Mouse (Mus musculus): ENCODE data around the gene 5830411N06Rik. TPM values are rescaled to one million over a fixed set of nuclear protein-coding genes. Genes with fewer than 3 reads are reported as not detected.

The 5830411N06Rik gene
- polyA plus RNA-seq (2014; fragmentation: Nextera tagmentation; extraction: Ambion mirVana), result not detected in 2 replicates

- Histone ChIP-seq H3K4me3 (ENCODE audit: low read depth, low read length) (no peak within 1 kb of the TSS), H3K27ac (ENCODE audit: low read depth, low read length) (no peak within 1 kb of the TSS), H3K27me3 (ENCODE audit: control insufficient read depth, insufficient read depth, low read length) (no peaks in the 10 kb centered on the region), H3K4me1 (replicated peaks; ENCODE audit: control insufficient read depth, insufficient read depth, low read length) (no peaks in the 10 kb centered on the region), H3K9me3 (ENCODE audit: control insufficient read depth, low read length) (no peaks in the 10 kb centered on the region), H3K4me2 (replicated peaks; ENCODE audit: low read depth, low read length) (no peak within 1 kb of the TSS), H3K9ac (ENCODE audit: low read depth, low read length) (no peak within 1 kb of the TSS), H3K36me3 (ENCODE audit: control insufficient read depth, insufficient read depth, low read length) (no peaks in the 10 kb centered on the region)
- no peak for ATAC-seq (ENCODE audit: low FRiP score)
- DNase-seq (ENCODE audit: low spot score), result no peak
- WGBS, result 85% methylated on average over 4 of the region's 4 CpGs
Observed at GRCm38 (mm10) chr7:140247216-140247615, at the start of gene 5830411N06Rik. Gene 5830411N06Rik (plus strand): TSS chr7:140247284.

DNA sequence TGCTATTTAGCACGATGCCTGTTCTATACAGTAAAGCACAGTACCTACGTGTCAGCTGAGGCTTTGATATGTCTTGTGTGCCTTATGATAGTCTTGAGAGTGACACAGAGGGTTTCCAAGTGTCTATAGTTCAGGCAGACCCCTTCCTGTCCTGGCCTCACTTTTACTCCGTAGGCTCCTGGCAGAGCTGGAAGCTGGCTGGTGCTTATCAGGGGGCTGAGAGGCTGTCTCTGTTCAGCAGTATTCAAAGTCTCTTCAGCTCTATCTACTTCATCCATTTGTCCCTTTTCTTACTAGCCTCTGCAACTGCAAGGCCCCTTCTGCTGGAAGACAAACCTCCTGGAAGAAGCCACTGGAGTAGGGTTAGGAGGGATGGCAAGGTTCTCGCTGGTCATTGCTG lies 46.0 kb upstream of the 5830411N06Rik start:
- Histone ChIP-seq H3K9me3 (ENCODE audit: control insufficient read depth, low read length) (no peaks in the 10 kb centered on the region), H3K4me1 (replicated peaks; ENCODE audit: control insufficient read depth, insufficient read depth, low read length) (no peaks in the 10 kb centered on the region), H3K36me3 (ENCODE audit: control insufficient read depth, insufficient read depth, low read length) (no peaks in the 10 kb centered on the region), H3K27ac (ENCODE audit: low read depth, low read length) (no peak overlapping the region), H3K9ac (ENCODE audit: low read depth, low read length) (no peak overlapping the region), H3K27me3 (ENCODE audit: control insufficient read depth, insufficient read depth, low read length) (no peaks in the 10 kb centered on the region), H3K4me2 (replicated peaks; ENCODE audit: low read depth, low read length) (no peak overlapping the region), H3K4me3 (ENCODE audit: low read depth, low read length) (no peak overlapping the region)
- ATAC-seq (ENCODE audit: low FRiP score), result no peak
- 91% methylated on average over 4 of the region's 4 CpGs for WGBS
- no peak for DNase-seq (ENCODE audit: low spot score)

DNA sequence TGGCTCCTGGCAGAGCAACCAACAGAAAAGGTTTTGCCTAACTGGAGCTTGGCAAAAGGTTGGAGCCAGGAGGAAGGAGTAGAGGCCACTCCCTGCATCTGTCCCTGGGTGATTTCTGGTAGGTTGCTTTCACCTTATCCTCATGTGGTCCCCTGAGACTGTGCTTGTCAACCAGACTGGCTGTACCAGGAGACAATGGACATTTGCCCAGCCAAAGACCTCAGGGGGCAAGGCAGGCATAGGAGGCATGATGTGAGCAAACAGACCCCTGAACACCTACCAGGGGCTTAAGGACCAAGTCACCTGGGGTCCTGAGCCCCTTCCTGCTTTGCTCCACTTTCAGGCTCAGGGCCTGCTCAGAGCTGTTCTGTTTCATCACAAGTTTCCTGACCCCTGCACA lies 41.2 kb upstream of the 5830411N06Rik start, which contains the start of gene Olfr524:
Gene Olfr524, minus strand, starts transcription at position 101 of the 400 bp plus-strand sequence.
- H3K9ac ChIP-seq (ENCODE audit: low read depth, low read length), result no peak within 1 kb of the TSS
- H3K4me2 ChIP-seq (replicated peaks; ENCODE audit: low read depth, low read length), result no peak within 1 kb of the TSS
- H3K36me3 ChIP-seq (ENCODE audit: control insufficient read depth, insufficient read depth, low read length), result no peaks in the 10 kb centered on the region
- H3K27me3 ChIP-seq (ENCODE audit: control insufficient read depth, insufficient read depth, low read length), result no peaks in the 10 kb centered on the region
- H3K4me3 ChIP-seq (ENCODE audit: low read depth, low read length), result no peak within 1 kb of the TSS
- H3K4me1 ChIP-seq (replicated peaks; ENCODE audit: control insufficient read depth, insufficient read depth, low read length), result no peaks in the 10 kb centered on the region
- DNase-seq (ENCODE audit: low spot score) (no peak), ATAC-seq (ENCODE audit: low FRiP score) (no peak)
- no peaks in the 10 kb centered on the region for H3K9me3 ChIP-seq (ENCODE audit: control insufficient read depth, low read length)
- no peak within 1 kb of the TSS for H3K27ac ChIP-seq (ENCODE audit: low read depth, low read length)

- Histone ChIP-seq H3K27ac (ENCODE audit: low read depth, low read length) (no peak overlapping the region), H3K9me3 (ENCODE audit: control insufficient read depth, low read length) (no peaks in the 10 kb centered on the region), H3K4me1 (replicated peaks; ENCODE audit: control insufficient read depth, insufficient read depth, low read length) (no peaks in the 10 kb centered on the region), H3K4me3 (ENCODE audit: low read depth, low read length) (no peak overlapping the region), H3K36me3 (ENCODE audit: control insufficient read depth, insufficient read depth, low read length) (no peaks in the 10 kb centered on the region), H3K9ac (ENCODE audit: low read depth, low read length) (no peak overlapping the region), H3K4me2 (replicated peaks; ENCODE audit: low read depth, low read length) (no peak overlapping the region), H3K27me3 (ENCODE audit: control insufficient read depth, insufficient read depth, low read length) (no peaks in the 10 kb centered on the region)
- DNase-seq (ENCODE audit: low spot score), result no peak
- WGBS, result 89% methylated on average over 3 of the region's 3 CpGs
- ATAC-seq (ENCODE audit: low FRiP score), result no peak
Observed at GRCm38 (mm10) chr7:140206904-140207303, 40.2 kb upstream of the 5830411N06Rik start.

DNA sequence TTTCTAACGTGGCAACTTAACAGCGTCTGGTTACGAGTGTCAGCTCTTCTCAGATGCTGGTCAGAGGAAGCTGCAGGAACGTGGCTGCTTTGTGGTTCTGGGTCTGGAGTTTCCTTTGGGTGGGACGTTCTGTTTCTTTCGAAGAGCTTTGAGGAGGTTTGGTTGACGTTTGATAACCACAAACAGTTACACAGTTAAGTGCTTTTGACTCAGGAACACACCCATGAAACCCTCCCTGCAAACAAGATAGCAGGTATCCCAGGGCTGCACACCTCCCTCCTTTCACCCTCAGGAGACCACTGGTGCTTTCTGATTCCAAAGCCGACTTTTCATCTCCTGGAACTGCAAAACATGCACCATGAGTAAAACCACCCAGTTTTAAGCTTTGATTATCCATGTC lies 38.9 kb upstream of the 5830411N06Rik start:
- Histone ChIP-seq H3K9ac (ENCODE audit: low read depth, low read length) (no peak overlapping the region), H3K27me3 (ENCODE audit: control insufficient read depth, insufficient read depth, low read length) (no peaks in the 10 kb centered on the region), H3K4me2 (replicated peaks; ENCODE audit: low read depth, low read length) (no peak overlapping the region), H3K36me3 (ENCODE audit: control insufficient read depth, insufficient read depth, low read length) (no peaks in the 10 kb centered on the region), H3K9me3 (ENCODE audit: control insufficient read depth, low read length) (no peaks in the 10 kb centered on the region), H3K4me3 (ENCODE audit: low read depth, low read length) (no peak overlapping the region), H3K4me1 (replicated peaks; ENCODE audit: control insufficient read depth, insufficient read depth, low read length) (no peaks in the 10 kb centered on the region), H3K27ac (ENCODE audit: low read depth, low read length) (no peak overlapping the region)
- DNase-seq (ENCODE audit: low spot score), result no peak
- no peak for ATAC-seq (ENCODE audit: low FRiP score)
- 85% methylated on average over 8 of the region's 8 CpGs for WGBS

DNA sequence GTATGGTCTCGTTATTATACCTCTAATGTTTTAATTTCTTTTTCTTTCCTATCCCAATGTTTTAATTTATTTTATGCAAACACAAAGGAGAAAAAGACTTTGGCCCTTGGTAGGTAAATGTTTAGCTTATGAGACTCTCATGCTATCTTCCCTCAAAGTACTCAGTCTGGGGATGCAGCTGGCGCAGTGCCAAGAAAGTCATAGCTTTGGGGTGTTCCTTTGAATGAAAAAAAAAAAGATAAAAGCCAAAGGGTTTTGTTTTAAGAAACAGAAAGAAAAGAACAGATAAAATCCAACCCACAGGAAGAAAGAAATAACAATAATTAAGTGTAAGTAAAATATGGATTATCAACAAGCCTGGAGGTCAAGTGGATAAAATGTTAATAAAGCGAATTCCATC lies 38.4 kb upstream of the 5830411N06Rik start:
- H3K27ac ChIP-seq (ENCODE audit: low read depth, low read length), result no peak overlapping the region
- no peak for ATAC-seq (ENCODE audit: low FRiP score)
- 90% methylated on average over 3 of the region's 3 CpGs for WGBS
- H3K4me2 ChIP-seq (replicated peaks; ENCODE audit: low read depth, low read length), result no peak overlapping the region
- DNase-seq (ENCODE audit: low spot score), result no peak
- no peaks in the 10 kb centered on the region for H3K9me3 ChIP-seq (ENCODE audit: control insufficient read depth, low read length)
- H3K36me3 ChIP-seq (ENCODE audit: control insufficient read depth, insufficient read depth, low read length), result no peaks in the 10 kb centered on the region
- H3K4me1 ChIP-seq (replicated peaks; ENCODE audit: control insufficient read depth, insufficient read depth, low read length), result no peaks in the 10 kb centered on the region
- H3K4me3 ChIP-seq (ENCODE audit: low read depth, low read length), result no peak overlapping the region
- no peaks in the 10 kb centered on the region for H3K27me3 ChIP-seq (ENCODE audit: control insufficient read depth, insufficient read depth, low read length)
- H3K9ac ChIP-seq (ENCODE audit: low read depth, low read length), result no peak overlapping the region

GRCm38 (mm10) chr7:140213841-140214240 lies 33.2 kb upstream of the 5830411N06Rik start:
- H3K27me3 ChIP-seq (ENCODE audit: control insufficient read depth, insufficient read depth, low read length), result no peaks in the 10 kb centered on the region
- ATAC-seq (ENCODE audit: low FRiP score) (no peak), DNase-seq (ENCODE audit: low spot score) (no peak)
- no peaks in the 10 kb centered on the region for H3K9me3 ChIP-seq (ENCODE audit: control insufficient read depth, low read length)
- H3K4me1 ChIP-seq (replicated peaks; ENCODE audit: control insufficient read depth, insufficient read depth, low read length), result no peaks in the 10 kb centered on the region
- WGBS, result 83% methylated on average over 5 of the region's 5 CpGs
- H3K27ac ChIP-seq (ENCODE audit: low read depth, low read length), result no peak overlapping the region
- H3K9ac ChIP-seq (ENCODE audit: low read depth, low read length), result no peak overlapping the region
- H3K36me3 ChIP-seq (ENCODE audit: control insufficient read depth, insufficient read depth, low read length), result no peaks in the 10 kb centered on the region
- H3K4me3 ChIP-seq (ENCODE audit: low read depth, low read length), result no peak overlapping the region
- no peak overlapping the region for H3K4me2 ChIP-seq (replicated peaks; ENCODE audit: low read depth, low read length)

DNA sequence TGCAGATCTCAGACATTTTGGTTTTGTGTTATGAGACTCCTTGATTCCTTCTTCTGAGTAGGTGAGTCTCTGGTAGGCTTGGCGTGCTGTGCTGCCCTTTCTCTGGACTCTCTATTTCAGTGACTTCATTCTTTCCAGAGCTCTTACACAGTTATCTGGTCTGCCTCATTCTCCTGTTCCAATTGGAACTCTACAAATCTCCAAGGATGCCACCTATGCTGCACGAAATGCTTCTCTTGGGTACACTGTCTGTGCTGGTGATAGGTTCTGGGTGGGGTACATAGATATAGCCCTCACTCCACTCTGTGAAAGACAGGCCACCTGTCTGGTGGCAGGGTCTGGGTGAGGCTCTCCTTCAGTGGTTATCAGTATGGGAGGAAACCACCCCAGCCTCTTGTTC lies 29.1 kb upstream of the 5830411N06Rik start, which contains the start of gene Cd163l1:
Gene Cd163l1, plus strand, starts transcription at position 301 of the 400 bp plus-strand sequence.
- Histone ChIP-seq H3K4me1 (replicated peaks; ENCODE audit: control insufficient read depth, insufficient read depth, low read length) (no peaks in the 10 kb centered on the region), H3K9ac (ENCODE audit: low read depth, low read length) (no peak within 1 kb of the TSS), H3K4me3 (ENCODE audit: low read depth, low read length) (no peak within 1 kb of the TSS), H3K4me2 (replicated peaks; ENCODE audit: low read depth, low read length) (no peak within 1 kb of the TSS), H3K27ac (ENCODE audit: low read depth, low read length) (no peak within 1 kb of the TSS), H3K27me3 (ENCODE audit: control insufficient read depth, insufficient read depth, low read length) (no peaks in the 10 kb centered on the region), H3K9me3 (ENCODE audit: control insufficient read depth, low read length) (no peaks in the 10 kb centered on the region), H3K36me3 (ENCODE audit: control insufficient read depth, insufficient read depth, low read length) (no peaks in the 10 kb centered on the region)
- 93% methylated on average over 2 of the region's 2 CpGs for WGBS
- DNase-seq (ENCODE audit: low spot score) (no peak), ATAC-seq (ENCODE audit: low FRiP score) (no peak)

DNA sequence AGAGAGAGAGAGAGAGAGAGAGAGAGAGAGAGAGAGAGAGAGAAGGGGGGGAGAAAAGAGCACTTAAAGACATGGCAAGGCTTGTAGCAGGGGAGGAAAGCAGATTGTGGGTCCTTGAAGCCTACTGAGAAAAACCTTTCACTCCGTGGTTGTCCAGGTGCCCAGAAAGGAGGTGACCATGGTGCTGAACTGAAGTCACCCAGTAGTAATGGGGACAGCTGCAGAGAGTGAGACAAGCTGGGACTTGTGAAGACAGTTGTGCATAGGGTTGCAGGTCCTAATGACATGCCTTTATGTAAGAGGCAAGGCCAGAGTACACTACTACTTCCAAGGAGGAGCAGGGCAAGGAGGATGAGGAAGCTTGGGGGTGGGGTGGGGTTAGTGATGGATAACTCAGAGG lies 27.8 kb upstream of the 5830411N06Rik start:
- no peak for ATAC-seq (ENCODE audit: low FRiP score)

More for the DNA sequence above, 27.8 kb upstream of the 5830411N06Rik start:
- Histone ChIP-seq H3K9ac (ENCODE audit: low read depth, low read length) (no peak overlapping the region), H3K4me2 (replicated peaks; ENCODE audit: low read depth, low read length) (no peak overlapping the region), H3K9me3 (ENCODE audit: control insufficient read depth, low read length) (no peaks in the 10 kb centered on the region), H3K27me3 (ENCODE audit: control insufficient read depth, insufficient read depth, low read length) (no peaks in the 10 kb centered on the region), H3K27ac (ENCODE audit: low read depth, low read length) (no peak overlapping the region), H3K4me1 (replicated peaks; ENCODE audit: control insufficient read depth, insufficient read depth, low read length) (no peaks in the 10 kb centered on the region), H3K4me3 (ENCODE audit: low read depth, low read length) (no peak overlapping the region), H3K36me3 (ENCODE audit: control insufficient read depth, insufficient read depth, low read length) (no peaks in the 10 kb centered on the region)
- DNase-seq (ENCODE audit: low spot score), result no peak
- 24% methylated on average over 1 of the region's 1 CpGs for WGBS
